Mouse (Mus musculus) embryonic facial prominence, embryonic 10.5 days (tissue): ENCODE measurements around the gene Map3k13. TPM values are rescaled to one million over a fixed set of nuclear protein-coding genes. Genes with fewer than 3 reads are reported as not detected.
"Not testable (repeated sequence)": the region's sequence is repeated elsewhere in the genome, so short reads cannot be mapped to it uniquely, and the experiment has no call there.

Experiments used
- DNase-seq: peaks from one replicate; pipeline ENCODE4 v3.0.0-alpha.2; 2017; ENCODE audit warnings: low spot score
- H3K27ac ChIP-seq: fragments of 300-500 bp; sonication (generic); replicated peaks from 2 replicates; pipeline ENCODE4 v1.5.1; 2016; ENCODE audit warnings: mild to moderate bottlenecking
- H3K27me3 ChIP-seq: fragments of 300-500 bp; sonication (generic); replicated peaks from 2 replicates; pipeline ENCODE4 v1.6.1; 2016; ENCODE audit warnings: low read depth, mild to moderate bottlenecking; ENCODE audit not compliant: poor library complexity, severe bottlenecking
- H3K36me3 ChIP-seq: fragments of 300-500 bp; sonication (generic); replicated peaks from 2 replicates; pipeline ENCODE4 v1.6.1; 2016; ENCODE audit warnings: mild to moderate bottlenecking, moderate library complexity
- H3K4me1 ChIP-seq: fragments of 300-500 bp; sonication (generic); 2 replicates; pipeline ENCODE4 v1.6.1; 2016
- H3K4me3 ChIP-seq: fragments of 300-500 bp; sonication (generic); 2 replicates; pipeline ENCODE4 v1.5.1; 2016; ENCODE audit warnings: mild to moderate bottlenecking, moderate library complexity
- H3K9me3 ChIP-seq: fragments of 300-500 bp; sonication (generic); 2 replicates; pipeline ENCODE4 v1.6.1; 2016; ENCODE audit warnings: mild to moderate bottlenecking
- WGBS: fragments of 180-500 bp; shearing (Covaris S2); methylation state at CpG from one replicate; pipeline ENCODE4 v1.1.7; 2016; 5-methylcytosine and 5-hydroxymethylcytosine counted together
- polyA plus RNA-seq: library from polyadenylated mRNA; unstranded; fragments of >200 nt; fragmentation: Nextera tagmentation; extraction: Ambion mirVana; gene quantifications from 2 replicates; pipeline ENCODE4 v1.2.1, GENCODE M21; 2016

Map3k13 gene
- polyA plus RNA-seq, 1 experiment from 2014 or later, result 1.9 TPM

- H3K27me3 ChIP-seq, result no peaks in the 10 kb centered on the region
- H3K4me1 ChIP-seq, result peaks cover 4% of the 10 kb centered on the region; the same call in 1 of the 2 replicates
- no peaks in the 10 kb centered on the region for H3K9me3 ChIP-seq
- H3K4me3 ChIP-seq, result no peak overlapping the region
- peaks cover 15% of the 10 kb centered on the region for H3K36me3 ChIP-seq
- 91% methylated on average over 6 of the region's 6 CpGs for WGBS
- DNase-seq, result no peak
- no peak overlapping the region for H3K27ac ChIP-seq
These were observed 99.7 kb downstream of the Map3k13 start for GRCm38 (mm10) chr16:21893890-21894289.

- H3K4me3 ChIP-seq, result no peak overlapping the region
- no peaks in the 10 kb centered on the region for H3K4me1 ChIP-seq
- H3K27me3 ChIP-seq, result no peaks in the 10 kb centered on the region
- H3K36me3 ChIP-seq, result peaks cover 20% of the 10 kb centered on the region
- H3K9me3 ChIP-seq, result no peaks in the 10 kb centered on the region
- WGBS, result 74% methylated on average over 5 of the region's 5 CpGs
- no peak overlapping the region for H3K27ac ChIP-seq
- no peak for DNase-seq
These were observed 107.1 kb downstream of the Map3k13 start for GRCm38 (mm10) chr16:21901286-21901685.

- 85% methylated on average over 10 of the region's 10 CpGs for WGBS
- Histone ChIP-seq H3K9me3 (no peaks in the 10 kb centered on the region), H3K4me1 (peaks cover 11% of the 10 kb centered on the region), H3K27ac (no peak overlapping the region), H3K4me3 (no peak overlapping the region), H3K36me3 (peaks cover 29% of the 10 kb centered on the region), H3K27me3 (no peaks in the 10 kb centered on the region)
- no peak for DNase-seq
These were observed 110.5 kb downstream of the Map3k13 start for GRCm38 (mm10) chr16:21904636-21905035.

- H3K4me3 ChIP-seq, result no peak overlapping the region
- DNase-seq, result no peak
- H3K36me3 ChIP-seq, result peaks cover 39% of the 10 kb centered on the region
- H3K4me1 ChIP-seq, result peaks cover 11% of the 10 kb centered on the region
- H3K27ac ChIP-seq, result no peak overlapping the region
- WGBS, result 89% methylated on average over 7 of the region's 7 CpGs
- no peaks in the 10 kb centered on the region for H3K27me3 ChIP-seq
- no peaks in the 10 kb centered on the region for H3K9me3 ChIP-seq
These were observed 111.8 kb downstream of the Map3k13 start for GRCm38 (mm10) chr16:21905996-21906395.

GRCm38 (mm10) chr16:21906902-21907301, 112.8 kb downstream of the Map3k13 start:
- DNase-seq, result no peak
- WGBS, result 87% methylated on average over 6 of the region's 6 CpGs
- H3K36me3 ChIP-seq, result peaks cover 41% of the 10 kb centered on the region
- no peaks in the 10 kb centered on the region for H3K9me3 ChIP-seq
- no peak overlapping the region for H3K4me3 ChIP-seq
- no peak overlapping the region for H3K27ac ChIP-seq
- H3K4me1 ChIP-seq, result peaks cover 11% of the 10 kb centered on the region
- no peaks in the 10 kb centered on the region for H3K27me3 ChIP-seq

- H3K27ac ChIP-seq, H3K4me3 ChIP-seq, H3K27me3 ChIP-seq, DNase-seq, H3K9me3 ChIP-seq: not testable (repeated sequence)
- Histone ChIP-seq H3K4me1 (peaks cover 11% of the 10 kb centered on the region), H3K36me3 (peaks cover 49% of the 10 kb centered on the region)
- WGBS, result 24% methylated on average over 7 of the region's 8 CpGs
These were observed 114.8 kb downstream of the Map3k13 start for GRCm38 (mm10) chr16:21908906-21909305.

- Histone ChIP-seq H3K27ac (no peak overlapping the region), H3K36me3 (peaks cover 50% of the 10 kb centered on the region), H3K27me3 (no peaks in the 10 kb centered on the region), H3K4me3 (no peak overlapping the region), H3K4me1 (peaks cover 6% of the 10 kb centered on the region), H3K9me3 (no peaks in the 10 kb centered on the region)
- WGBS, result 92% methylated on average over 6 of the region's 6 CpGs
- DNase-seq, result no peak
These were observed 119.2 kb downstream of the Map3k13 start for GRCm38 (mm10) chr16:21913347-21913746.

GRCm38 (mm10) chr16:21916681-21917080, 122.5 kb downstream of the Map3k13 start:
- DNase-seq, result no peak
- Histone ChIP-seq H3K36me3 (peaks cover 38% of the 10 kb centered on the region), H3K4me3 (no peak overlapping the region), H3K4me1 (no peaks in the 10 kb centered on the region), H3K9me3 (no peaks in the 10 kb centered on the region), H3K27me3 (no peaks in the 10 kb centered on the region), H3K27ac (no peak overlapping the region)
- 73% methylated on average over 7 of the region's 7 CpGs for WGBS

- Histone ChIP-seq H3K9me3 (no peaks in the 10 kb centered on the region), H3K36me3 (peaks cover 63% of the 10 kb centered on the region), H3K4me1 (peaks cover 10% of the 10 kb centered on the region), H3K27me3 (no peaks in the 10 kb centered on the region), H3K4me3 (no peak overlapping the region), H3K27ac (no peak overlapping the region; the same call in 1 of the 2 replicates)
- 67% methylated on average over 13 of the region's 13 CpGs for WGBS
- peak; percentile 53 for DNase-seq
These were observed 134.3 kb downstream of the Map3k13 start for GRCm38 (mm10) chr16:21928471-21928870.

GRCm38 (mm10) chr16:21946761-21947715, 152.9 kb downstream of the Map3k13 start, which contains the start of gene Tmem41a:
Gene Tmem41a, minus strand, starts transcription at chr16:21947552.
- WGBS, result 2% methylated on average over 63 of the region's 63 CpGs
- H3K4me3 ChIP-seq, result peak within 1 kb of the TSS; percentile 81
- no peaks in the 10 kb centered on the region for H3K9me3 ChIP-seq
- peak within 1 kb of the TSS; percentile 90 for H3K27ac ChIP-seq
- H3K36me3 ChIP-seq, result peaks cover 8% of the 10 kb centered on the region
- 0 out of 2 replicates have a peak, but pooled peaks cover 6% of the 10 kb centered on the region for H3K27me3 ChIP-seq
- peaks cover 23% of the 10 kb centered on the region for H3K4me1 ChIP-seq
- peak; percentile 93 for DNase-seq

GRCm38 (mm10) chr16:21955591-21955990, 161.4 kb downstream of the Map3k13 start:
- Histone ChIP-seq H3K4me1 (peaks cover 8% of the 10 kb centered on the region; the same call in 1 of the 2 replicates), H3K27me3 (no peaks in the 10 kb centered on the region), H3K4me3 (no peak overlapping the region), H3K9me3 (no peaks in the 10 kb centered on the region), H3K27ac (no peak overlapping the region), H3K36me3 (no peaks in the 10 kb centered on the region)
- 80% methylated on average over 12 of the region's 12 CpGs for WGBS
- DNase-seq, result no peak

GRCm38 (mm10) chr16:21965576-21965975, 171.4 kb downstream of the Map3k13 start:
- 82% methylated on average over 3 of the region's 3 CpGs for WGBS
- no peak overlapping the region for H3K27ac ChIP-seq
- no peaks in the 10 kb centered on the region for H3K4me1 ChIP-seq
- no peak for DNase-seq
- no peaks in the 10 kb centered on the region for H3K36me3 ChIP-seq
- no peak overlapping the region for H3K4me3 ChIP-seq
- H3K9me3 ChIP-seq, result no peaks in the 10 kb centered on the region
- no peaks in the 10 kb centered on the region for H3K27me3 ChIP-seq

GRCm38 (mm10) chr16:21969874-21970273, 175.7 kb downstream of the Map3k13 start:
- no peak for DNase-seq
- 79% methylated on average over 5 of the region's 5 CpGs for WGBS
- Histone ChIP-seq H3K36me3 (no peaks in the 10 kb centered on the region), H3K9me3 (no peaks in the 10 kb centered on the region), H3K27ac (no peak overlapping the region), H3K4me3 (no peak overlapping the region), H3K27me3 (peaks cover 5% of the 10 kb centered on the region; the same call in 1 of the 2 replicates), H3K4me1 (0 out of 2 replicates have a peak, but pooled peaks cover 4% of the 10 kb centered on the region)
